12 mouse cellular contexts compared by ENCODE assay signal in the genomic region with DNA sequence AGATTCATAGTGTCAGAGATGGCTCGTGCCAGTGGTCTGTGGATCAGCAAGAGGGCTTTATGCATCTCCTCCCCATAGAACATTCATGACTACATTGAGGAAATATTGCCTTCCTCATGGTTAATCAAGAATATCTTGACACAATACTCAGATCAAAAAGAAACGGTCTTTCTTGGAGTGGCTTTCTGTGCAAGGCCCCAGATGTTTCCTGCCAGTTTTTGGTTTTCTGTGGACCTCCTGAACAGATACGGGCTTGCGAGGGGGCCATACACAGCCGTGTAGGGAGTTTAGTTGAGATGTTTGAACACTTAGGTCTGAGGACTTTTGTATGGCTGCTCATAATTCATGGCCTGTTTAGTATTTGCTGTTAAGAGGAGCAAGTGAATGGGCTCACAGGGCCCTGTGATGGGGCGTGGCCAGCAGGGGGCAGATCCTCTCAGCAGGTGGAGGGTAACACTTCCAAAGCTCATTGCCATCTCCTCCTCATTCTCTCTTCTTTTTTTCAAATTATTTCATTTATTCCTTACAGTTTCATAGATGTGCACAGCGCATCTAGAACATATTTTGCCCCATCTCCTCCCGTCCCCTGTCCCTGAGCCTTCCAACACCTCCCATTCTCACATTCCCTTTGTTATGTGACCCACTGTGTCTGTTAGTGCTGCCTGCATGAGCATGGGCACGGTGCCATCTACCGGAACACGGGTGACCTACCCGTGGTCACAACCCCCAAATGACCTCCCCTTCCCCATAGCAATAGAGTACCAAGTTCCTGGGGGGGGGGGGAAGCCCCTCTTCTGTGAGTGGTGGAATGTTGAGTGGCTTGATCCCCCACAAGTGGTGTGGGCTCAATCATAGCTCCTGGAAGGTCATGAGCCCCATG.
DNase-seq lines count a peak whose midpoint lies in the region; ATAC-seq lines count a peak whose summit lies in the region.
"Had no signal": no experiment of that assay in that cellular context is flagged by ENCODE, and none has a peak within 500 bp of the region (broad histone marks: within the 10 kb centered on the region; RNA-seq: fewer than 3 reads in every experiment).

No protein-coding gene starts in this region.

- H3K4me2 ChIP-seq in midbrain, embryonic 11.5 days = no peak overlapping the region
- no peak overlapping the region for H3K4me2 ChIP-seq in midbrain, embryonic 13.5 days (replicated peaks)

- no peak overlapping the region for H3K27ac ChIP-seq in midbrain, embryonic 11.5 days (ENCODE audit: low read depth, low read length)
- H3K27ac ChIP-seq in midbrain, embryonic 13.5 days = no peak overlapping the region

- no peaks in the 10 kb centered on the region for H3K36me3 ChIP-seq in midbrain, embryonic 11.5 days (ENCODE audit: control insufficient read depth, insufficient read depth, low read length)
- no peaks in the 10 kb centered on the region for H3K36me3 ChIP-seq in midbrain, embryonic 13.5 days
- H3K36me3 ChIP-seq: G1E had no signal

- H3K9ac ChIP-seq in midbrain, embryonic 11.5 days (ENCODE audit: low read length) = no peak overlapping the region
- H3K9ac ChIP-seq in midbrain, embryonic 13.5 days (replicated peaks) = no peak overlapping the region

- H3K9me3 ChIP-seq in midbrain, embryonic 11.5 days (ENCODE audit: control insufficient read depth, low read length) = no peaks in the 10 kb centered on the region
- H3K9me3 ChIP-seq in midbrain, embryonic 13.5 days = no peaks in the 10 kb centered on the region
- H3K9me3 ChIP-seq: G1E had no signal

- intact Hi-C loops in gastrocnemius, postnatal 14 days (cut with DNase I; ENCODE audit: low total_unique reads) = no loop called here

- 77% methylated on average over 12 of the region's 12 CpGs for WGBS in midbrain, embryonic 11.5 days
- WGBS in midbrain, embryonic 13.5 days = 83% methylated on average over 12 of the region's 12 CpGs

- H3K4me3 ChIP-seq in midbrain, embryonic 11.5 days (ENCODE audit: low read depth, low read length) = no peak overlapping the region
- no peak overlapping the region for H3K4me3 ChIP-seq in midbrain, embryonic 13.5 days (replicated peaks)
- H3K4me3 ChIP-seq: erythroblast, embryonic 14.5 days had no signal

- peak; percentile 16 for DNase-seq in gastrocnemius, postnatal 14 days
- DNase-seq in gastrocnemius, adult 18-20 months (ENCODE audit: low spot score) = no peak
- DNase-seq in midbrain, embryonic 11.5 days (ENCODE audit: low spot score, missing footprints) = peak; percentile 61
- peak; percentile 65 for DNase-seq in thymus, postnatal 25 days
- DNase-seq in layer of hippocampus, postnatal 36 days = no peak
- DNase-seq in cerebellum, adult 9-10 months = no peak
- DNase-seq: heart, adult 18-20 months; lung, adult 18-20 months had no signal

- H3K27me3 ChIP-seq in midbrain, embryonic 11.5 days (ENCODE audit: control insufficient read depth, insufficient read depth, low read length) = 0 out of 2 replicates have a peak, but pooled peaks cover 2% of the 10 kb centered on the region
- peaks cover 13% of the 10 kb centered on the region; the same call in 1 of the 2 replicates for H3K27me3 ChIP-seq in midbrain, embryonic 13.5 days

- H3K4me1 ChIP-seq in midbrain, embryonic 11.5 days (ENCODE audit: control insufficient read depth, insufficient read depth, low read length) = peaks cover 10% of the 10 kb centered on the region; the same call in 1 of the 2 replicates
- H3K4me1 ChIP-seq in midbrain, embryonic 13.5 days (replicated peaks) = peaks cover 24% of the 10 kb centered on the region

- ATAC-seq in midbrain, embryonic 11.5 days (ENCODE audit: low FRiP score) = no peak
- ATAC-seq in midbrain, embryonic 13.5 days = no peak
- ATAC-seq in granulocyte monocyte progenitor cell, adult 5-6 weeks (replicated peaks; ENCODE audit: poor library complexity, severe bottlenecking) = peak; percentile 67; the same call in 1 of the 2 replicates

Comparison
In these comparisons a context has a peak if more than half of its experiments do, and no peak if none do; other contexts are left out.
1. DNase-seq: peak in gastrocnemius, postnatal 14 days (single experiment), midbrain, embryonic 11.5 days (single experiment) and thymus, postnatal 25 days (single experiment); none in gastrocnemius, adult 18-20 months (single experiment), layer of hippocampus, postnatal 36 days (0 of 2) and cerebellum, adult 9-10 months (single experiment).